Mouse (Mus musculus): ENCODE data around the gene Mdm2.

- TF ChIP-seq CTCF (IDR thresholded peaks at IDR 0.05; ENCODE audit: borderline replicate concordance, insufficient read depth, low read length): no peak
- no peak for TF ChIP-seq POLR2A (IDR thresholded peaks at IDR 0.05; ENCODE audit: low read depth, low read length)
These were observed 39.3 kb downstream of the Mdm2 start for GRCm38 (mm10) chr10:117671266-117671665.

Data from embryonic fibroblast, embryonic 13.5 days (primary cell).